ENCODE assay signal across 8 mouse cellular contexts in the genomic region with DNA sequence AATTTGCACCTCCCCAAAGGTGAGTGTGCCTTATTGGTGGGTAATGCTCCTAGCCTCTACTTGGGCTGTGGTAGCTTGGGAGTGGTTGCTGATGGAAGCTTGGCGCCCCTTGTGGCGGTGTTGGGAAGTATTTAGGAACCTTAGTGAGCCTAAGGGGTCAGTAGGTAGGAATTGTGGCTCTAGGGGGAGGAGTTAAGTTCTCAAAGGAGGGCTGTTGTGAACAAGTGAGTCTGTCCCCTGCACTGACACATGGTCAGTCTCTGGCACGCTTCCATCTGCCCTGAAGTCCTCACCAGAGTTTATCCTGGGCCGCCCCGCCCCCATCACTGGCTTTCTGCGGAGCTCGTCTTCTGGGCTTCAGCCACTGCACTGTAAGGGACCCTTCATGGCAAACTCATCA.
DNase-seq lines count a peak whose midpoint lies in the region; ATAC-seq lines count a peak whose summit lies in the region.

No protein-coding gene starts in this region.

- peak; percentile 49 to 51; a peak in 1 of 4 replicates for ATAC-seq in hematopoietic stem cell, adult 5-6 weeks (replicated peaks in 1 of 2; ENCODE audit: insufficient read depth in 1 of 2, low FRiP score in 2 of 2, low TSS enrichment in 1 of 2, low read depth in 1 of 2, poor library complexity in 2 of 2, severe bottlenecking in 2 of 2)

- DNase-seq in cerebellum, adult 18-20 months, result peak; percentile 21 to 32
- DNase-seq in cerebellum, adult 11-12 months, result no peak
- peak; percentile 38 for DNase-seq in right cerebral cortex, postnatal 14 days
- no peak for DNase-seq in right cerebral cortex, postnatal 25 days
- peak; percentile 44 for DNase-seq in lung, postnatal 10 days
- no peak for DNase-seq in urinary bladder, adult 18-20 months (ENCODE audit: low spot score in 2 of 2)
- no peak for DNase-seq in frontal cortex, postnatal 10 days (ENCODE audit: low spot score in 2 of 2)

Comparison
In these comparisons a context has a peak if more than half of its experiments do, and no peak if none do; other contexts are left out.
1. DNase-seq: peak in cerebellum, adult 18-20 months (2 of 2), right cerebral cortex, postnatal 14 days (single experiment) and lung, postnatal 10 days (single experiment); none in cerebellum, adult 11-12 months (single experiment), right cerebral cortex, postnatal 25 days (single experiment), urinary bladder, adult 18-20 months (0 of 2) and frontal cortex, postnatal 10 days (0 of 2).